Mouse (Mus musculus) liver, postnatal 0 days (tissue): ENCODE measurements at regions not wholly inside any gene's neighbourhood (a gene's known extent, or its start where the extent isn't known, plus 50 kb on each side); places are given as distances from the start of the nearest gene placed in this dataset.

Source experiments
- CTCF ChIP-seq: sonication (generic); IDR thresholded peaks from 2 replicates; pipeline ENCODE4 v1.5.1; 2016; ENCODE audit warnings: antibody characterized with exemption, low read depth
- EP300 ChIP-seq: IDR thresholded peaks from 2 replicates; pipeline ENCODE4 v1.6.1; 2016; ENCODE audit warnings: antibody characterized with exemption, low read depth, mild to moderate bottlenecking

DNA sequence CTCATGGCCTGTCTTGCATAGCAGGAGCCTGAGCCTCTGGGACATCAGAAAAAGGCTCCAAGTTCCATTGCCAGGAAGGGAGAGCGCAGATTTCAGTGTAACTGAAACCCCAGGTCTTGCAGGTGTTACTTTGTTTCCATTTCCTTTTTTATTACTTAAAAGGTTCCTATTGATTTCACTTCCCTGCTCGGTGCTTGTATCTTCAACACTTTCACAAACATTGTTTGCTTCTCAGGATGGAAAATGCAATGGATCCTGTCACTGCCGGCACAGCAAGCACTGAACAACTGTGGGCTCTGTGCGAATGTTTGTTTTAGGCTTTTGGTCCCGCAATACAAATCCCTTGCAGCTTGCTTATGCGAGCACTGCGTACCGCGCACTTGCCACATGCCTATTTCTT lies 290.0 kb upstream of the Stt3b start:
- no peak for TF ChIP-seq CTCF
- TF ChIP-seq EP300, result no peak
